Mouse (Mus musculus) olfactory bulb, adult 2 months (tissue): ENCODE measurements at regions not wholly inside any gene's neighbourhood (a gene's known extent, or its start where the extent isn't known, plus 50 kb on each side); places are given as distances from the start of the nearest gene placed in this dataset.

Experiments
- CTCF ChIP-seq: fragments of 200-500 bp; IDR thresholded peaks from 2 replicates; pipeline ENCODE4 v1.5.1; 2012; ENCODE audit warnings: low read depth, mild to moderate bottlenecking, low read length, moderate library complexity; ENCODE audit not compliant: insufficient read depth
- POLR2A ChIP-seq: fragments of 200-500 bp; IDR thresholded peaks from 2 replicates; pipeline ENCODE4 v1.6.1; 2012; ENCODE audit warnings: mild to moderate bottlenecking, low read depth, low read length, moderate library complexity; ENCODE audit not compliant: insufficient read depth

DNA sequence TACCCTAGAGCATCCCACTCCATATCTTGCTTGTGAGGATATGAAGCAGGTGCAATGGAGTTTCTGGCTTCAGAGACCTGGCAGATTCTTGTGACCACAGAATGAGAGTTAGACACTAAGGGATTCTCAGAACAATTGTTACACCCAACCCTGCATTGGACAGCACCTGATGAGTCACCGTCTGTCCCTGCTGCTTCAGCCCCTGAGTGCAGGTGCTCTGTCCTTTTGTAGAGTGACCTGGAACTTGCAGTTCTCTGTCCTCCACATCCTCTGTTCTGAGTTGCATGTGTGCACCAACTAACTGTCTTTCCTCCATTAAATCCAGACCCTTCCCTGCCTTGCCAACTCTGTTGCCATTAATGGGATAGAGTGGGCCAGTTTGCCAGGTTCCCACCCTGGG lies 66.6 kb upstream of the Slc35f3 start:
- no peak for TF ChIP-seq CTCF
- no peak for TF ChIP-seq POLR2A
